Mouse (Mus musculus): ENCODE measurements around the gene Tead3.
A peak's percentile ranks its signal among the peaks of the same experiment; 100 is the strongest.

Gene Tead3

DNA sequence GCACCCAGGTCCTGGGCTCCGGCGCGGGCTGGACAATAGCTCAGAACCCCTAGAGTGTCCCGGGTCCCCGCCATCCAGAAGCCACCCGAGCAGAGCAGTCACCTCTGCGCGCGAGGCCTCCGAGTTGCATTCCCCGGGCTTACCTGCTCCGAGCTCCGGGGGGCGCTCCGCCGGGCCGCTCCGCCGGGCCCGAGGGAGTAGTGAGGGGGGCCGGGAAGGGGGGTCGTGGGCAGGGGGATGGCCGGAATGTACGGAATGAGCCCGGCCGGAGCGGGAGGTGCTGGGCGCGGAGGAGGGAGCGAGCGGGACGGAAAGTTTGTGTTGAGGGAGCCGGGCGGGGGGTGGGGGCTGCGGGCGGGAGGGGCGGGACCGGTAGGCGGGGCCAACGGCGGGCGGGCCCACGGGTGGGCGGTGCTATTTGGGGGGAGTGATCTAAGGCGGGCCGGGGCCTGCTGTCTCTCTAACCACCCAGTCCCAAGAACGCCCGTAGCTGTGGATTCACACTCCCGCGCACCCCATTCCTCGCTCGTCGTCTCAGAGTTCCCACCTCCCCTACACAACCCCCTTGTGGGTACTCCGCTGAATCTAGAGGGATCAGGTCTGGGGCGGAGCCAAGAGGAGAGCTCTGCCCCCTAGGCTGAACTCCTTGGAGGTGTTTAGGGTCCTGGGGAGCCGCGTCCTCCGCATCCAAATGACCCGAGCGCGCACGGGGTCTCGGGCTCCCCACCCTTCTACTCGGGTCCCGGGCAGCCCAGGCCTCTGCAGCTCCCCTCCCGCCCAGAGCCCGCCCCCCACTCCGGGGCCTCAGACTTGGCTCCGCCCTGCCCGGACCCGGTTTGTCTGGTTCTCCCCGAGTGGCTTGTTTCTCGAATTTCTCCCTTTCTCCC is at the start of gene Tead3:
TSS of gene Tead3 (minus strand) at position 352 of the 887 bp plus-strand sequence.
- peak; percentile 76 to 89 for DNase-seq

DNA sequence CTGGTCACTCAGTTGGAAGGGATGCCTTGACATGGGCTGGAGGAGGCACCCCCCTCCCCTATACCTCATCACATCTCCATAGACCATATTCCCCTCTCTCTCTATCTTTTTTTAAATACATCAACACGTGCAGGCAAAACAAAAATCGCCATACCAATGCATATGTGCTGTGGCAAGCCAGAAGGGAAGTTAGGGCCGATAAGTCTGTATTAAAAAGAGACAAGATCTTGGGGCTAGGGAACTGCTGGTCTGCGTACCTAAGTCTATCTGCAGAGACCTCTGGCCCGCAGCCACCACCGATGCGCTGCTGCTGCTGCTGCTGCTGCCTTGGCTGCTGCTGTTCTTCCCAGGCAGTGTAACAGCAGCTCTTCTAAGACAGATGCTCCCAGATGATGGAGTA is 44.4 kb upstream of the Tead3 start:
- DNase-seq: no peak

DNA sequence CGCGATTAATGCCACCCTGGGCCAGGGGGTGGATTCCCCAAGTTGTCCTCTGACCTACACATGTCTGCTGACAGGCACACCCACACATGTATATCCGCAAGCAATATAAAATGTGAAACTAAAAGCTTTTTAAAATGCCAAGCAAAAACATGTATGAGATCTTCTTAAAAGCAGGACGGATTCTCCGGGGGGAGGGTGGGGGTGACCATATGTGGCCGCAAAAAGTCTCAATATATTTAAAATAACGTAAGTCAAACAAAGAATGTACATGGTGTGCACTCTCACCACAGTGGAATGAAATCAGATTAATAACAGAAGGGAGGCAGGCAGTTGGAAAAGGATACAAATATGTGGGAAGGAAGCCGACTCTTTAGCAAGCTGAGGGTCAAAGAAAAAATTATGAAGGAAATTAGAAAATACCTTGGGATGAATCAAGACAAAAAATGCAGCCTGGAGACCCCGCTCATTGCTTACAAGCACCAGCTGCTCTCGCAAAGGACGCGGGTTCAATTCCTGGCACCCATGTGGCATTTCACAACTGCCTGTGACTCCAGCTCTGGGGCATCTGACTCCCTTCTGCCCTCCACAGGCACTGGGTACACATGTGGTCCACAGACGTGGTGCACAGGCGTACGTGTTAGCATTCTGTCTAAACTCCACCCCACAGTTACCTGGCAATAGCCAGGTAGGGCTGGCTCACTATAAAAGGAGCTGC is 43.6 kb upstream of the Tead3 start:
- no peak for DNase-seq

DNA sequence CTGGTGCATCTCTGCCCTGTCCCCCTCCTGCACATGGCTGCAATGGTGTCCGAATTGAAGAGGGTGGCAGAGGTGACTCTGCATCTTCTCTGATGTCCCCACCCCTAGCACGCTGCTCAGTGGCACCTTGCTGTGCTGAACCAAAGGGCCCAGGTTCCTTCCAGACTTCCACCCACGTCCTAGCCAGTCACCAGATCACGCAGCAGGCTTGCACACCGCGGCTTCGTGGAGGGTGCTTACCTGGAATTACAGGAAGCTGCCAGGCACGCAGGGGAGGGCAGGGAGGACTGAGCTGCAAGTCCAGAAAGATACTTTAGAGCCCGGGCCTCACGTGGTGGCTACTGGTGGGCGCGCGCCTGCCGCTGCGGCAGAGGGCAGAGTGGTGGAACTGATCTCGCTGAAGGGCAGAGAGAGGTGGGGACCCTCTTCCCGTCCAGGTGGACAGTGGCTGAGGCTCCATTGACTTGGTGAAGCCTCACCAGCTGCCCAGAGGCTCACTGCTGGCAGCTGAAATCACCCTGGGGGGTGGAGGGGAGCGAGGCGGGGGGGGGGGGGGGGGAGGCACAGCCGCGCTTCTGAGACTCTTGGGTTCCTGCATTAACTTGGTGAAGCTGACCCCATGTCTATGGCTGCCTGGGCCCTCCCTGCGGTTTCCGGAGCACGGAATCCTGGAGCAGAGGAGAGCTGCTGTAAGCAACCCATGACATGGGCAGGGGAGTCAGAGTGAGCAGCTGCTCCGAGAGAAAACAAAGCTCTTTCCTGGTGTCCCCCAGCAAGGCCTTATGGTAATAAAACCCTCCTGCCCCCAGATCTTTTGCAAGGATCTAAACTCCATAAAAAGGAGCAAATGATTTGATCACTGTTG is 41.2 kb upstream of the Tead3 start:
- peak in 1 of 2 experiments; percentile 31 for DNase-seq

DNA sequence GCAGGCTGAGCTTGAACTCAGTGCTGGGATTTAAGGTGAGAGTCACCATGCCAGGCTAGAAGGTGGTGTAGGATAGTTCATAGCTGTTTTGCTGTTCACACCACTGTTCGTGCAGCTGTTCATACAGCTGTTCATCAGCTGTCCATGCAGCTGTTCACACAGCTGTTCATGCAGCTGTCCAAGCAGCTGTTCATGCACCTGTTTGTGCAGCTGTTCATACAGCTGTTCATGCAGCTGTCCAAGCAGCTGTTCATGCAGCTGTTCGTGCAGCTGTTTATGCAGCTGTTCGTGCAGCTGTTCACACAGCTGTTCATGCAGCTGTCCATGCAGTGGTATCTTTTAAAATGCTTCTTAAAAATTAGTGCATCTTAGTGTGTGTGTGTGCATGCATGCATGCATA is 37.9 kb upstream of the Tead3 start:
- DNase-seq: no peak

DNA sequence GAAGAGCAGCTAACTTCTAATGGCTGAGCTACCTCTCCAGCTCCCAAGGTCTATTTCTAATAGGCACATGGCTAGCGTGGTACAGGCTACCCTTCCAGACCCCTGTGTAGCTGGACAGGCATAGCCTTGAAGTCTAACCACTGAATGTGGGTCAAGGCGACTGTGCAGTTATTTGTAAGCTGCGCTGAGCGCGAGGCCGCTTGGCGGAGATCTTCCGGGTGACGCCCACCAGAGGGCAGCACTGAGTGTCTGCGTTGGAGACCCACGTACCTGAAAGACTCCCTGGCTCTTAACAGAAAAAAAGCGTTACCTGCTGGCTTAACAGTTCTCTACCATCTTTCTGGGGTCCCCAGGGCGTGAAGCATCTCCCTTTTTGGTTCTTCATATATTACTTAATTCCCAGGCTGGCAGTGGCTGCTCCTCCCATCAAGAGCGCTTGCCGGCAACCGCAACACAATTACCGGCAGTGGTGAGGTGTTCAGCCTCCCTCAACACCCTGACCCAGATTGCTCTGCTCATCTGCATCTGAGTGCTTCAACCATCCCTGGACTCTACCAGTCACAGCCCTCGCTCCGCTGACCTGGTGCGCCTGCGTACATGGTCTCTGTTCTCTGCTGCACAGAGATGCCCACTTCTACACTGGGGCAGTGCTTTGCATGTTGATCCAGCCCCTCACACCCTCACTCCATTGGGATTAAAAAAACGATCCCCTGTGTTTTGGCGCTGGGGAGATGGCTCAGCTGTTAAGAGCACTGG is 35.7 kb upstream of the Tead3 start:
- DNase-seq: peak; percentile 82 to 94

DNA sequence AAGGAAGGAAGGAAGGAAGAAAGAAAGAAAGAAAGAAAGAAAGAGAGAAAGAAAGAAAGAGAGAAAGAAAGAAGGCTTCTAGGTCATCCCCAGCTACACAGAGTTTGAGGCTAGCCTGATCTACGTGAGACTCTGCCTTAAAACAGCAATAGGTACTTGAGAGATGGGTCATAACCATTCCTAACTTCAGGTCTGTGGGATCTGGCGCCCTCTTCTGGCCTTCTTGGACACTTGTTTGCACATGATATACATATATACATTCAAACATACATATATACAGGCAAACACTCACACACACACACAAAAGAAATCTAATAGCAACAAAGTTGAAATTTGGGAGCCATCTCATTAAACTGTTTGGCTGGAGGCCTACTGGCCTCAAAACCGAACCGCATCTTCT is 33.7 kb upstream of the Tead3 start:
- peak in 1 of 2 experiments; percentile 71 for DNase-seq

DNA sequence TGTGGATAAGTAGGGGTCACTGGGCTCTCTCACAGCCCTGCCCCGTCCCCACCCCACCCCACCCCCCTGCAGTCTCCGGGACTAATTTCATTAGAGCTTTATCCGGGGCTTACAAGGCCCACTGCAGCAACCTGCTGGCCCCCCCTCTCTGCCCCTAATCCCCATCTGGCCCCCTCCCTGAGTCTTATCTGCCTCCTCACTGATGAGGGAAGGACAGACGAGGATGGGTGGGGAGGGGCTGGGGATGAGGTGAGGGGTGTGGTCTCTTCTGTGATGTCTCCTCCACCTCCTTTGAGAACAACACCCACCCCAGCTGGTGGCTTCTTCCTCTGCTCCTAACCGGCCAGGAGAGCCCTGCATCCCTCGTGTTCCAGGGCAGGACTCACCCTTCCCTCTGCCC is 29.6 kb upstream of the Tead3 start:
- DNase-seq: no peak

DNA sequence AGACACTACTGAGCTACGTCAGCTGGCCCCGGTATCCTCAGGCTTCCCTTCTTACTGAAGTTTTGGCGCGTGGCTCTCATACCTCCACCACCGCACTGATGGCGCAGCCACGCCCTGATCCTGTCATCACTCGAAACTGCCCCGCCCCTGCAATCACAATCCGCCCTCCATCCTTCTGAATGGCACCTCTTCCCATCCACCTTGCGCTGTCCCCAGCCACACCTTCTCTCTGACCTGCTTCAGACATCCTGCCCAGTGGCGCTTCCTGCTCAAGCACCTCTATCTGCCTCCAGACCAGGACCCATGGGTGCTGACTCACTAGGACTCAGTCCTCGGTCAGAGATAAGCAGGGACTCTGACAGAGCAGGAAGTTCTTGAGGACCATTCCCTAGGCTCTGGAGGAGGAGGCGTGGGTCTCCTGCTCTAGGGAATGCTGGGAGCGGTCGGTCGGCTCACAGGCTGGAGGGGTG is 25.0 kb upstream of the Tead3 start:
- DNase-seq: no peak

DNA sequence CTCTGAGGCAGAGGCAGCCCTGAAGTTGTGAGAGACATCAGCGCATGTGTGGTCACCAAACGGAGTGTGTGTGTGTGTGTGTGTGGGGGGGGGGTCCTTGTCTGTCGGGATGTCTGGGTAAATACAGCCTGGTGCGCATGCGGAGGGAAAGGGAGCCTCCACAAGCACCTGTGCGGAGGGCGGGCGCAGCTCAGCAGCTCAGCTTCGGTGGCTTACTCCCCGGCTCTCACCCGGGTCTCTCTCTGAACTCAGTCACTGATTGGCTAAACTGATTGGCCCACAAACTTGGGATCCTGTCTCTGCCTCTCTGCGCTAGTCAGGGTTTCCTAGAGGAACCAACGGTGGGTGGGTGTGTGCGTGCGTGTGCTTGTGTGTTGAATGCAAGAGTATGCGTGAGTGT is 23.9 kb upstream of the Tead3 start:
- DNase-seq: no peak

DNA sequence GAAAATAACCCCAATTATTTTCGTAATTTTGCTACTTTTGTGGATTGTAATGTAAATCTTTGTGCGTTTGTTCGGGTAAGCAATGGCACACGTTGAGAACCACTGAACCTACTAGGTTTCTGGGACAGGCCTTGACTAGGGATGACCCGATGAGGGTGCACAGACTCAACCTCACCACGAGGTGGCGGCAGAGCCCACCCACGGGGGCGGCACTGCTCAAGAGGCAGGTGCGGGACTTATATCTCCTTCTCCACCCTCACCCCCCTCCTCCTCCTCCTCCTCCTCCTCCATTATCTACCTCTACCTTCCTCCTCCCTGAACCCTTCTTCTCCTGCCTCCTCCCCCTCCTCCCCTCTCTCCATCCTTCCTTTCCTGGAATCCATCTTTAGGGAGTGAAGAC is 23.2 kb upstream of the Tead3 start:
- peak in 1 of 2 experiments; percentile 70 for DNase-seq

DNA sequence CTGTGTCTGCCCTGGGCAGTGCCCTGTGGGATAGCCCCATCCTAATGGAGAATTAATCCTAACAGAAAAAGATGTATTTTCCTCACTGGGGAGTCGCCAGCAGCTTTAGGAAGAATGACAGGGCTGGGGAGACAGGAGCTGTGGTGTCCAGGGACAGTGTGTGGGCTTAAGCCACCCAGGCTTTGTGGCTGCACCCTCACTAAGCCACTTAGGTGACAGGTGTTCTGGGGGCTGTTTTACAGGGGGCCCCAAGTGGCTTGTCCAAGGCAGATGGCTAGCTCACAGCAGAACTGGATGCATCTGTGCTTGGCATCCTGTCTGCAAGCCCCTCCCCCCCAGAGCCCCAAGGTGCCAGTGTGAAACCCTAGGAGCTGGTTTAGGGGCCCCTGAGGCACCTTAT is 21.3 kb upstream of the Tead3 start:
- no peak for DNase-seq

DNA sequence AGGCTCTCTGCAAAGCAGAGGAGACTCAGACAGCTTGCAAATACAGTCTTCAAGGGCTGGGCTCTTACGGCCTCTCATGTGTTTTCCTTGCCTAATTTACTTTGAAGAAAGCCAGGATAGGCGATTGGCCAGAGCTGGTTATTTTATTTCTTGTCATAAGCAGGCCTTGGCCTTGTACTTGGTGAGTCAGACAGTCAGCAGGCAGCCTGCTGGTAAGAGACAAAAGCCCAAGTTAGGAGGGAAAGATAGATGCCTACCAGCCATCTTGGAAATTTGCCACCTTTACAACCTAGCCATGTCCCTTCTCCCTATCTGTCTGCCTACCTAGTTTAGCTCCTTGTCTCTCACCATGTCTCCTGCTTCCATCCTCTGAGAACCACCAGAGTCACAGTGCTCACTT is 20.7 kb upstream of the Tead3 start:
- no peak for DNase-seq

DNA sequence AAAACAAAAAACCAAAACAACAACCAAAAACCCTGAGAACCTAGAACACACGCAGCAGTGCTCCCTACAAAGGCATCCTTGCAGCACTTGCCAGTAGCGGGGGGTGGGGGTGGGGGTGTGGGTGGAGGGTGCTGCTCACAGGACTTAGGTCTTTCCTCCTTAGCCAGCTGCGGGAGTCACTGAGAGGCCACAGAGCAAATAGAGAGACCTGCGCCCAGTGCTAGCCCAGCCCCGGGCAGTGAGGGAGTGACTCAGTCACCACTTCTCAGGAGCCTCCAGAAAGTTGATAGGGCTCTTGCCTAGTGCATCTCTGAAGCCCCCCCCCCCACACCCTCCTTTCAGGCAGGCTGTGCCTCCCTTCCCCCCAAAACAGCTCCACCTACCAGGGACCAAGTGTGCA is 18.4 kb upstream of the Tead3 start:
- no peak for DNase-seq

DNA sequence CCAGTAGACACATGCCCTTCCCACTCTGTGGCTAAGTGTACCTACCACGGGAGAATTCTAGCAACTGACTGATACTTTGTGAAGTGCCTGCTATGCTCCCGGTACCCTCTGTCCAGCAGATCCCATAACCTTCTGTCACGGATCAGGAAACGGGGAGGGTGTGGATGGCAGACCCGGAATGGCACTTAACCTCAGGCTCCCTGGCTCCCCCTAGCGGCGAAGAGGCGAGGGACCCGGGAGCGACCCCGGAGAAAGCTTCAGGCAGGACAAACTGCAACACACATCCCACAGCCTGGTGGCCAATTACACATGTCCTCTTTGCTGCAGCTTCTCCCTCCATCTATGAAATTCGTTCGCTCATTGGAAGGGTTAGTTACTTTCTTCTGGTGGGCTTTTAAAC is 17.8 kb upstream of the Tead3 start:
- DNase-seq: peak; percentile 87 to 94

DNA sequence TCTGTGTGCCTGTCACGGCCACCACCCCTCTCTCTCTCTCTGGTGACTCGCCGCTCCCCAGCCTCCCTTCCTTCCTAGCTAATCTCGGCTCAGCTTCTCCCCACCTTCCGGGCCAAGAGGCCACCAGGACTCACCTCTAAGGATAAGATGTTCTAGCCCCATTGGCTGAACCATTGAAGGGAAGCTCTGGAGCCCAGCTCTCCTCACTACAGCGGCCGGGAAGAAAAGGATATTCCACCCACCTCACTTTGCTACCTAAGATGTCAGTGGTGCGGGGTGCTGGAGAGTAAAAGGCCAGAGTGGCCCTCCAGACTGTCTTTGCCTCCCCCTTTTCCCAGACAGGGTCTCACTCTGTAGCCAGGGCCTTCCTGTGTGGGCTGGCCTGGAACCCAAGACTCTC is 14.5 kb upstream of the Tead3 start, which contains the start of gene Tulp1:
TSS of gene Tulp1 (minus strand) at position 101 of the 400 bp plus-strand sequence.
- DNase-seq: no peak

DNA sequence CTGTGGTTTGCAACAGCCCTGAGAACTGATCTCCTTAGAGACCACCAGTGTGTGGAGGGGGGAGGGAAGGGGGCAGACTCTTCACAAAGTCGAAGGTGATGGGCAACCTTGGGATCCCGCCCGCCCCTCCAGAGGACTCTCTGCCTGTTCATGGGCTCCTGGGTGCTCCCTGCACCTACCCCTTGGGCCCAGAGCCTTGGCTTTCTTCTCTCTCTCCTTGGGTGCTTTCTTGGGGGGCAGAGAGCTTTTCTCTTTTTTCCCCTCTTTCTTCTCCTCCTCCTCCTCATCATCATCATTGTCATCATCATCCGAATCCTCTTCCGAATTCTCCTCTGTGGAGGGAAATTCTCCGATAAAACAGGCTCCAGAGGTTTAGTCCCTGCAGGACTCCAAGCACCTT is 12.9 kb upstream of the Tead3 start:
- no peak for DNase-seq

DNA sequence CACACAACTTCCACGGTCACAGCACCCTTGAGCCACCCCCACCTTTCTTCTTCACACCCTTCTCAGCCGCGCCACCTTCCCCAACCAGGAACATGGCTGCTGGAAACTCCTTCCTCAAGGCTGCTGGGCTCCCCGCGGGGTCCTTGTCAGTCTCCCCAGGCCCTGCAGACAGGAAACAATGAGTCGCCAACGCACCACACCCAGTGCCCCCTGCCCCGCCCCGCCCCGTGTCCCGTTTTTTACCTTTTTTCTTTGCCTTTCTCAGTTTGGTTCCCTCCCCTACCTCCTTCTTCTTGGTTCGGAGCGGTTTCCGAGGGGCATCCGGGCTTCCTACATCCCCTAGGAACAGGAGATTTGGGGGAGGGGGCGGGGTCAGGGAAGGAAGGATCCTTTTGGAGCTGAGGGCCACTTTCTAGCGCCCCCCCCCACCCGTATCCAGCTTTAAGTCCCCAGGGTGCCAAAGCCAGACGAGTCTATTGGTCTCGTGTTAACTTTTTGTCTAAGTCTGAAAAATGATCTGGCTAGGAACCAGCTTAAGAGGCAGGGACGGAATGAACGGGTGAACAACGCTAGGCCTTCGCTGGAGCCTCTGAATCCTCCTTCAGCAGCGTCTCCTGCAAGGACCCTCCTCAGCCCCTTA is 12.2 kb upstream of the Tead3 start:
- DNase-seq: no peak

DNA sequence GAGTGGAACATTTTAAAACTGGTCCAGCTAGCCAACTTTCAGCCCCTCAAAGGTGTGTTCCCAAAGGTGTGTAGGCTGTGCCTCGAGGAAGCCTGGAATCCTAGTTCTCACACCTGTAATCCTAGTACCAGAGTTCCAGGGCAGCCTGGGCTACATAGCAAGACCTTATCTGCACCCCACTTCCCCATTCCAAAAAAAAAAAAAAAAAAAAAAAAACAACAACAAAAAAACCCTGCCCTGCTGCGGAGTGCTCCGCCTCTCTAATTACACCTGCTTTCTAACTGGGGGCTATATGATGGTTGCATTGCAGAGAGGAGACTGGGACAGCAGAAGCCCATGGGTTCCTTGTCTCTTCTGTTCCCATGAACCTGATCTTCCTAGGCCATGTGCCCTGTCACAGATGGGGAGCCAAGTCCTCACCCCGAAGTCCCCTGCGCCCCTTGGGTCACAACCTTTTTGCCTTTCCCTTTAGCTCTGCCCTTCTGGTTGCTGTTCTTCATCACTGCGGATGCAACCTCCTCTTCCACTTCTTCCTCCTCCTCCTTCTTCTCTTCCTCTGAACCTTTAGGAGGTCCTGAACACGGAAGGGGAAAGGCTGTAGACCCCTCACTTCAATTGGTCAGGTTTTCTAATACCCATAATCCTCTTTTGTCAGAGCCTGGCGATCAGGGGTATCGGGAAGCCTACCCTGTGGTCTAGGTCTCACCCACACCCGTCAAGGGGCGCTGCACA is 11.5 kb upstream of the Tead3 start:
- DNase-seq: no peak

DNA sequence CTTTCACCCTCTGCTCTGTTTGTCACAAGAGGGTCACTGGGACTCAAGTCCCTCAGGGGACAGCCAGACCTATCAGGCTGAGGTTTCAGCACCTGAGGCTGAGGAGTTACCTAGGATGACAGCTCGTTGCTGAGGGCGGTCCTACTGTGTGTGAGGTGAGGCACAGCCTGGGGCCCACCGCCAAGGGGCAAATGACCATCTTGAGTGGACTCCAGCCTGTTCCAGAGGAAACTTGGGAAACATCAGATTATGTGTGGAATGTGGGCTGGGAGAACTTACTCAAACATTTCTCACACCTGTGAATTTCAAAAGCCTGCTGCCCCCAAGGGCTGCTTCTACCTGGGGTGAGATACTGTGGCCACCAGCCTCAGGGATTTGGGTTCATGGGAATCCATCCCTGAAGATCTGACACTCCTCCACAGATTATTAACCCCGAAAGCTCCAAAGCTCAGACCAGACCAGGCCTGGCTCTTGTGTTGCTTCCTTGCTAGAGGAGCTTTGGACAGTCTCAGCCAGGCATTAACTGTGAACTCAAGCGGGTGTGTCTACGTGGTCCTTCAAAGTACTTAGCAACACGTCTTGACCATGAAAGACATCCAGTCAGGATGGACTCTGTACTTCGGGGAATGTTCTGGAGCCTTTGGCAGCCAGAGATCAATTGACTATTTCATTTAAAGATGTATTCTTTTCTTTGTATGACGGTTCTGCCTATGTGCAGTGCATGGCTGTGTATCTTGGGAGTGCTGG is 10.1 kb upstream of the Tead3 start:
- no peak for DNase-seq

All from kidney, postnatal 36 days (tissue).